Mouse (Mus musculus) cerebellum, adult 11 months (tissue): ENCODE measurements around the gene Gm4513.
"Not testable (repeated sequence)": the region's sequence is repeated elsewhere in the genome, so short reads cannot be mapped to it uniquely, and the experiment has no call there.

Experiments used
- DNase-seq: peaks from one replicate; pipeline ENCODE4 v3.0.0; 2022

The Gm4513 gene

GRCm38 (mm10) chr7:20598921-20599320 is at the start of gene Gm4513:
Gm4513 (minus strand) TSS chr7:20599021.
- DNase-seq: not testable (repeated sequence)

- DNase-seq: not testable (repeated sequence)
Measured at GRCm38 (mm10) chr7:20576141-20576540, 22.7 kb downstream of the Gm4513 start, which contains the start of gene Gm4141. Gm4141 (minus strand) TSS chr7:20576241.

- DNase-seq: not testable (repeated sequence)
Measured at GRCm38 (mm10) chr7:20545657-20546056, 53.2 kb downstream of the Gm4513 start, which contains the start of gene Gm5726. Gm5726 (minus strand) TSS chr7:20545757.
